Mouse (Mus musculus) liver, embryonic 15.5 days (tissue): Measurements from ENCODE around the gene Cemip. TPM values are rescaled to one million over a fixed set of nuclear protein-coding genes. Genes with fewer than 3 reads are reported as not detected.
A peak's percentile ranks its signal among the peaks of the same experiment; 100 is the strongest.
"Not testable (repeated sequence)": the region's sequence is repeated elsewhere in the genome, so short reads cannot be mapped to it uniquely, and the experiment has no call there.

ENCODE experiments used
- ATAC-seq: fragments of 200-750 bp; cut with Nextera tagmentation; 2 replicates; pipeline ENCODE4 v1.8.0; 2017; ENCODE audit warnings: moderate number of reproducible peaks, mild to moderate bottlenecking, moderate library complexity; ENCODE audit not compliant: insufficient read depth
- H3K27ac ChIP-seq: fragments of 300-500 bp; sonication (generic); replicated peaks from 2 replicates; pipeline ENCODE4 v1.5.1; 2015; ENCODE audit warnings: mild to moderate bottlenecking, inconsistent platforms
- H3K27me3 ChIP-seq: fragments of 300-500 bp; sonication (generic); 2 replicates; pipeline ENCODE4 v1.6.1; 2015; ENCODE audit warnings: mild to moderate bottlenecking, inconsistent platforms
- H3K36me3 ChIP-seq: fragments of 300-500 bp; sonication (generic); replicated peaks from 2 replicates; pipeline ENCODE4 v1.6.1; 2015; ENCODE audit warnings: moderate library complexity, mild to moderate bottlenecking, inconsistent platforms
- H3K4me1 ChIP-seq: fragments of 300-500 bp; sonication (generic); replicated peaks from 2 replicates; pipeline ENCODE4 v1.6.1; 2015; ENCODE audit warnings: inconsistent platforms
- H3K4me2 ChIP-seq: fragments of 300-500 bp; sonication (generic); 2 replicates; pipeline ENCODE4 v1.6.1; 2015; ENCODE audit warnings: moderate library complexity, mild to moderate bottlenecking, inconsistent platforms
- H3K4me3 ChIP-seq: fragments of 300-500 bp; sonication (generic); replicated peaks from 2 replicates; pipeline ENCODE4 v1.5.1; 2015; ENCODE audit warnings: mild to moderate bottlenecking, inconsistent platforms
- H3K9ac ChIP-seq: fragments of 300-500 bp; sonication (generic); 2 replicates; pipeline ENCODE4 v1.6.1; 2015; ENCODE audit warnings: moderate library complexity, mild to moderate bottlenecking, inconsistent platforms
- H3K9me3 ChIP-seq: fragments of 300-500 bp; sonication (generic); replicated peaks from 2 replicates; pipeline ENCODE4 v1.6.1; 2016; ENCODE audit warnings: inconsistent platforms
- WGBS: fragments of 180-500 bp; shearing (Covaris S2); methylation state at CpG from one replicate; pipeline ENCODE4 v1.1.7; 2015; ENCODE audit warnings: mixed read lengths; ENCODE audit not compliant: insufficient replicate concordance; 5-methylcytosine and 5-hydroxymethylcytosine counted together
- polyA plus RNA-seq: library from polyadenylated mRNA; unstranded; fragments of >200 nt; fragmentation: Nextera tagmentation; extraction: Ambion mirVana; gene quantifications from 2 replicates; pipeline ENCODE4 v1.2.1, GENCODE M21; 2015

Gene Cemip
- polyA plus RNA-seq: 0.02 TPM in 1 of 2 replicates, not detected in the other

- 2% methylated on average over 54 of the region's 54 CpGs for WGBS
- peak within 1 kb of the TSS; percentile 31 for H3K4me3 ChIP-seq
- no peak; the same call in 1 of the 2 replicates for ATAC-seq
- no peak within 1 kb of the TSS for H3K9ac ChIP-seq
- H3K36me3 ChIP-seq: no peaks in the 10 kb centered on the region
- H3K27me3 ChIP-seq: peaks cover 40% of the 10 kb centered on the region
- peak within 1 kb of the TSS; percentile 52 for H3K4me2 ChIP-seq
- no peaks in the 10 kb centered on the region for H3K9me3 ChIP-seq
- H3K4me1 ChIP-seq: 0 out of 2 replicates have a peak, but pooled peaks cover 4% of the 10 kb centered on the region
- no peak within 1 kb of the TSS for H3K27ac ChIP-seq
Observed at GRCm38 (mm10) chr7:84086039-84086829, at the start of gene Cemip. TSS of gene Cemip (minus strand) at chr7:84086502.

DNA sequence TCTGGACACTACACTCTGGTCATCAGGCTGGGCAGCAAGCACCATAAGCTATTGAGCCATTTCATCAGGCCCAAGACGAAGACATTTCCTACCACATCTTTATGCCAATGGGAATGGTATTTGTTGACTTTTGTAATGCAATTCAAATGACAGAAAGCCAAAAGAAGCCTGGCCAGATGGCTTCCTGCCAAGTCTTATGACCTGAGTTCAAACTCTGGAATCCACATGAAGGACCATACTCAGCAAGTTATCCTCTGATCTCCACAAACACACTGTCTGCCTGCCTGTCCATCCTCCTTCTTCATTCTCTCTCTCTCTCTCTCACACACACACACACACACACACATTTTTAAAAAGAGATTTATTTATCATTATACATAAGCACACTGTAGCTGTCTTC lies 46.4 kb upstream of the Cemip start:
- no peak overlapping the region for H3K4me2 ChIP-seq
- peaks cover 47% of the 10 kb centered on the region for H3K4me1 ChIP-seq
- H3K27ac ChIP-seq: no peak overlapping the region
- no peak overlapping the region for H3K4me3 ChIP-seq
- no peak overlapping the region for H3K9ac ChIP-seq
- no peak for ATAC-seq
- WGBS: 62% methylated on average over 1 of the region's 1 CpGs
- H3K27me3 ChIP-seq: no peaks in the 10 kb centered on the region
- H3K36me3 ChIP-seq: no peaks in the 10 kb centered on the region
- no peaks in the 10 kb centered on the region for H3K9me3 ChIP-seq

DNA sequence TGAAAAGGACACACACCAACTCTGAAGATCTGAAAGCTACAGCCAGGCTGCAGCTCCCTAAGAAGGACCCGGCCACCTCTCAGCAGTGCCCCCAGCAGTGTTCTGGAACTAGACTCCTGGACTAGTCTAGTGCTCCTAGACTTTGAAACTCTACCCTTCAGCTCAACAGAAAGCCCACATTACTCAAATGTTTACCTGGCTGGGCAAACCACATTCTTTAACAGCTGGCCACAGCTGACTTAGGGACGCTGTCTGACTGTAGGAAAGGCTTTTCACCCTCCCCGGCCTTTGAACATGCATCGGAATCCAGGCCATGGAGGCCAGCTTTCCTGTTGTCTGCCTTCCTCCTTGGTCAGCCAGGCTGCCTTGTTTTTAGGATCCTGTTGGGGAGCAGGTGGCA lies 45.4 kb upstream of the Cemip start:
- Histone ChIP-seq H3K4me1 (peaks cover 40% of the 10 kb centered on the region), H3K27ac (no peak overlapping the region; the same call in 1 of the 2 replicates), H3K9ac (no peak overlapping the region), H3K9me3 (no peaks in the 10 kb centered on the region), H3K4me2 (no peak overlapping the region), H3K36me3 (no peaks in the 10 kb centered on the region), H3K4me3 (no peak overlapping the region), H3K27me3 (no peaks in the 10 kb centered on the region)
- ATAC-seq: no peak
- WGBS: 69% methylated on average over 4 of the region's 4 CpGs

DNA sequence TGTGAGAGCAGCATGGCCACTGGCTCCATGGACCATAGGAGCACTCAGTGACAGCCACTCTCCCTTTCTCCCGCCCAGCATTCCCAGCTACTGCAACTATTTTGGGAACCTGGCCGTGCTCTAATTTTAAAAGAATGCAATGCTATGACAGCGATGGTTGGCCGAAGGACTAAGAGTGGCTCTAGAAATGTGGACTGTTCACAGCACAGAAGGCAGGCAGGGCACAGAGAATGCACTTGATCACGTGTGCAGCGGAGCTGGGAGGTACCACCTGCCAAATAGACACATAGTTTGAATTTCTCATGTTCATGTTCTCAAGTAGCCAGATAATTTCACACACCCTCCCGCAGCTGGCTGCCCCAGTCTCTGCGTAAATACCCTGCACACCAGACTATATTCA lies 42.4 kb upstream of the Cemip start:
- Histone ChIP-seq H3K9me3 (no peaks in the 10 kb centered on the region), H3K4me2 (no peak overlapping the region), H3K27ac (no peak overlapping the region), H3K27me3 (no peaks in the 10 kb centered on the region), H3K9ac (no peak overlapping the region), H3K4me1 (peaks cover 27% of the 10 kb centered on the region), H3K4me3 (no peak overlapping the region), H3K36me3 (no peaks in the 10 kb centered on the region)
- ATAC-seq: no peak
- WGBS: 72% methylated on average over 8 of the region's 8 CpGs

DNA sequence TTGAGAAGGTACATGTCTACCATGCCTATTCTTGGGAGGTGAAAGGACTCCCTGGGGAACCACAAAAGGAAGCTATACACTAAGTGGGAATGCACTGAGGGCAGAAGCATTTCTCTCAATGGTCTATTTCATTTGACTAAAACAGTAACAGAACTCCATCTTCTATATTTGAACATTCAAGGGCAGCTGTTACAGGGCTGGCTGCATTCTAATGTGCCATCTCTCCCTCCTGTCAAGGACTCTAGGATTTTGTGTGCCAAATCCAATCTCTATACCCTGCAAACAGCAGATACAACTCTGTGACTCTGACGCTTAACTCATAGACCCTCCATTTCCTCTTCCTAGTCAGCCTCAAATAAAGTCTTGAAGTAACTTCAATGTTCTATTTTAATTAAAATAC lies 39.4 kb upstream of the Cemip start:
- no peak for ATAC-seq
- Histone ChIP-seq H3K27ac (no peak overlapping the region), H3K9me3 (no peaks in the 10 kb centered on the region), H3K9ac (no peak overlapping the region), H3K36me3 (no peaks in the 10 kb centered on the region), H3K27me3 (no peaks in the 10 kb centered on the region), H3K4me1 (peaks cover 30% of the 10 kb centered on the region), H3K4me2 (no peak overlapping the region), H3K4me3 (no peak overlapping the region)
- 68% methylated on average over 1 of the region's 1 CpGs for WGBS

- not testable (repeated sequence) for H3K27me3 ChIP-seq, H3K4me2 ChIP-seq, H3K27ac ChIP-seq, H3K9ac ChIP-seq, H3K36me3 ChIP-seq, ATAC-seq, H3K9me3 ChIP-seq, H3K4me3 ChIP-seq
- peaks cover 35% of the 10 kb centered on the region for H3K4me1 ChIP-seq
- 70% methylated on average over 3 of the region's 4 CpGs for WGBS
Observed at GRCm38 (mm10) chr7:84123651-84124050, 37.3 kb upstream of the Cemip start.

DNA sequence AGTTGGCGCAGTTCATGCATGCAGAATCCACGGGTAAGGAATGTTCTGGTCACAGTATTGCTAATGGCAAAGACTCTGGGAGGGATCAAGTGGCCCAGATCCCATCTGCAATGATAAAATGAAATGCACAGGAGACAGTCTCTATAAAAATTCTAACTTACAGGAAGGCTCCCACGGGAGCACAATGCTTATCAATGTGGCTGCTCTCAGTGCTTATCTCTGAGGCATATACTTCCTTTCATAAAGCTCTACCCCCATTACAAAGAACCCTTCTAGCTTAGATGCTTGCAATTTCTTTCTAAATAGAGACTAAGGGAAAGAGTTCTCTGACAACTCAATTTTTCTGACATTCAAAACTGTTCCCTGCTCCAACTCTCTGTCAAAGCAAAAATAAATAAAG lies 35.5 kb upstream of the Cemip start:
- Histone ChIP-seq H3K36me3 (no peaks in the 10 kb centered on the region), H3K27ac (no peak overlapping the region), H3K27me3 (no peaks in the 10 kb centered on the region), H3K9ac (no peak overlapping the region), H3K9me3 (no peaks in the 10 kb centered on the region), H3K4me3 (no peak overlapping the region), H3K4me1 (peaks cover 41% of the 10 kb centered on the region), H3K4me2 (no peak overlapping the region)
- WGBS: 46% methylated on average over 3 of the region's 3 CpGs
- ATAC-seq: no peak

DNA sequence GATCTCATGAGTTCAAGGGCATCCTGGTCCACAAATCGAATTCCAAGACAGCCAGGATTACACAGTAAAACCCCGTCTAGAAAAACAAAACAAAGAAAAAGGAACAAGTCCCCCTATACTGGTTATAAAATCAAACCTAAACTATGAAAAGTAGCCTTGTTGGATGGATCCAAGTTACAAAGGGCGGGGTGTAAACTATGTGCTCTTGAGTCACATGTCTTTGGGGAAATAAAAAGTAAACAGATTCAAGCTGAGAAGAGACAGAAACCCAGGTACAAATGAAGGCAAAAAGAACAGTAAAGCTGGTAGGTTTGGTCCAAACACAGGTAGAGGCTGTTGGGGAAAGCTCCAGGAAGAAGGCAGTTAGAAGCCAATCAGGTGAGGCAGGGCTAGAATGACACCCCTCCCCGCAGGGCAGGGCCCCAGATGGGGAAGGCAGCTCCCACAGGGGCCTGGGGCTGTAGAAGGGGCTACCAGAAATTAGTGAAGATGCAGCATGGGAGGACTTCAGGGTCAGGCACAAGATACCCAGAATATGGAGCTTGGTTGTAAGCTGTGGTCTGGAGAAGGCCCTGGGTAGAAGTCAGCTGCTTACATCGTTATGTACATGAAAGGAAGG lies 33.9 kb upstream of the Cemip start:
- H3K27ac ChIP-seq: 0 out of 2 replicates have a peak overlapping the region, but pooled peaks have one; percentile 14
- ATAC-seq: no peak

GRCm38 (mm10) chr7:84119216-84120105 lies 33.2 kb upstream of the Cemip start:
- no peak for ATAC-seq
- H3K27ac ChIP-seq: no peak overlapping the region
- WGBS: 65% methylated on average over 12 of the region's 12 CpGs

More for the DNA sequence above, 33.9 kb upstream of the Cemip start:
- Histone ChIP-seq H3K36me3 (no peaks in the 10 kb centered on the region), H3K4me2 (no peak overlapping the region), H3K4me3 (no peak overlapping the region), H3K9ac (no peak overlapping the region), H3K27me3 (no peaks in the 10 kb centered on the region), H3K9me3 (no peaks in the 10 kb centered on the region), H3K4me1 (peaks cover 41% of the 10 kb centered on the region)
- 51% methylated on average over 5 of the region's 5 CpGs for WGBS

DNA sequence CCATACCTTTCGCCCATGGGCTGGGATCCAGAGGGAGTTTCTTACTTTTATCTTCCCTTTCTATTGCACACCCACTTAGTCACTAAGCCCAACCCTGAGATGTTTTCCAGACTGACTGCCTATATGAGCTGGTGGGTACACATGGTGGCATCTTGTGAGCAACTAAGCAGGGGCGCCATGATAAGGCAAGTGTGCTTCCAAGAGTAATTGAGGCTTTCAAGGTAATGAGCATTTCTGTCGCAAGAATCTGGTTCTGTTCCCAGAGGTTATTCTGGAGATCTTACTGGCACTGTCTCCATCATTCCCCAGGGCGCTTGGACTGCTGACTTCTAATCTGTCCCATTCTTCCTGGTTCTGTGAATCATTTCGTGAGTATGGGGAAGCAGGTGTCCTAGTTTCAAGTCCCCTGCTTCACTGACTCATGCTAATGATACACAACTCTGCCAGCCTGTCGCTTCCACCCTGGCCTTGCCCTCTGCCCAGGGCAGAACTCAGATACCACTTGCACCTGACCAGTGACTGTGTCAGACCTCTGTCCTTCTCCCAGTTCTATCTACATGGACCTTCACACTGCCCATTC lies 31.3 kb upstream of the Cemip start:
- Histone ChIP-seq H3K9me3 (no peaks in the 10 kb centered on the region), H3K27me3 (no peaks in the 10 kb centered on the region), H3K9ac (no peak overlapping the region), H3K4me2 (no peak overlapping the region), H3K36me3 (peaks cover 7% of the 10 kb centered on the region; the same call in 1 of the 2 replicates), H3K27ac (no peak overlapping the region), H3K4me3 (no peak overlapping the region), H3K4me1 (peaks cover 37% of the 10 kb centered on the region)
- WGBS: 61% methylated on average over 6 of the region's 6 CpGs
- ATAC-seq: no peak

More at GRCm38 (mm10) chr7:84119216-84120105, 33.2 kb upstream of the Cemip start:
- Histone ChIP-seq H3K27me3 (no peaks in the 10 kb centered on the region), H3K4me3 (no peak overlapping the region), H3K9me3 (no peaks in the 10 kb centered on the region), H3K4me2 (no peak overlapping the region), H3K4me1 (peaks cover 41% of the 10 kb centered on the region), H3K36me3 (no peaks in the 10 kb centered on the region), H3K9ac (no peak overlapping the region)
